Mouse (Mus musculus): ENCODE measurements at regions not wholly inside any gene's neighbourhood (a gene's known extent, or its start where the extent isn't known, plus 50 kb on each side); places are given as distances from the start of the nearest gene placed in this dataset.

DNA sequence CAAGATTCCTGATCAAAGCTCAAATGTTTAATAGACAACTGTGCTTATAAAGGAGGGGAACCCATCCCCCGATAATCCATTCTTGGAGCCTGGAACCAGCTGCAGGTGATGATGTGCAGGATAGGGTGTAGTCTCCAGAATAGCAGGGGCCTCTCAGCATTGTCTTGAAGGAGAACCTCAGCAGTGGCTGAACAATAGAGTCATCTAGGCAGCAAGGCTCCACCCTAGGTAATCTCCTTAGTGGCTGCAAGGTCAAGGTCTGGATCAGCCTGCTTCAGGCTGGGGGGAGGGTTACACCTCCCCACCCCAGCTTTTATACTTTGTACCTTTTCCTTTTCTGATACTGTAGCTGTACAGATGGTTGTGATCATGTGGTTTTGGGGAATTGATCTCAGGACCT lies 116.8 kb upstream of the Mettl4 start:
- TF ChIP-seq CTCF (IDR thresholded peaks at IDR 0.05; ENCODE audit: extremely low read depth, insufficient read length, insufficient replicate concordance, low read depth, low read length) (no peak), POLR2A (IDR thresholded peaks at IDR 0.05; ENCODE audit: low read depth, low read length) (no peak)

Data from small intestine, adult 2 months (tissue).